Mouse (Mus musculus) olfactory bulb, adult 2 months (tissue): Measurements from ENCODE around the gene Snrnp70. TPM values are rescaled to one million over a fixed set of nuclear protein-coding genes. Genes with fewer than 3 reads are reported as not detected.

Source experiments
- H3K27ac ChIP-seq: fragments of 200-500 bp; 2 replicates; pipeline ENCODE4 v1.5.1; 2012; ENCODE audit warnings: low read depth, low read length; ENCODE audit not compliant: insufficient read depth
- H3K4me1 ChIP-seq: fragments of 200-500 bp; 2 replicates; pipeline ENCODE4 v1.6.1; 2012; ENCODE audit warnings: low read length; ENCODE audit not compliant: control insufficient read depth, insufficient read depth
- H3K4me3 ChIP-seq: fragments of 200-500 bp; 2 replicates; pipeline ENCODE4 v1.5.1; 2012; ENCODE audit warnings: mild to moderate bottlenecking, low read depth, low read length, moderate library complexity; ENCODE audit not compliant: insufficient read depth
- CTCF ChIP-seq: fragments of 200-500 bp; IDR thresholded peaks from 2 replicates; pipeline ENCODE4 v1.5.1; 2012; ENCODE audit warnings: low read depth, mild to moderate bottlenecking, low read length, moderate library complexity; ENCODE audit not compliant: insufficient read depth
- POLR2A ChIP-seq: fragments of 200-500 bp; IDR thresholded peaks from 2 replicates; pipeline ENCODE4 v1.6.1; 2012; ENCODE audit warnings: mild to moderate bottlenecking, low read depth, low read length, moderate library complexity; ENCODE audit not compliant: insufficient read depth
- WGBS: fragments of 180-500 bp; shearing (Covaris S2); methylation state at CpG from one replicate; pipeline ENCODE4 v1.1.7; 2018; 5-methylcytosine and 5-hydroxymethylcytosine counted together
- polyA plus RNA-seq: library from polyadenylated mRNA; stranded (reverse); fragments of >200 nt; gene quantifications from 2 replicates; pipeline ENCODE4 v1.2.4, GENCODE M21; 2012; ENCODE audit warnings: low replicate concordance; ENCODE audit not compliant: missing spikeins, insufficient read depth, insufficient read length

Snrnp70 gene
- polyA plus RNA-seq, 1 experiment: 1,039 TPM

GRCm38 (mm10) chr7:45334605-45335004 lies 60.9 kb downstream of the Snrnp70 start:
- TF ChIP-seq POLR2A (no peak), CTCF (no peak)
- Histone ChIP-seq H3K27ac (no peak overlapping the region), H3K4me1 (peaks cover 20% of the 10 kb centered on the region), H3K4me3 (no peak overlapping the region)
- 62% methylated on average over 3 of the region's 3 CpGs for WGBS

GRCm38 (mm10) chr7:45333431-45333982 lies 62.0 kb downstream of the Snrnp70 start, which contains the start of gene Trpm4:
Trpm4 (minus strand) TSS chr7:45333780.
- peak within 1 kb of the TSS; percentile 53 for H3K4me3 ChIP-seq
- H3K27ac ChIP-seq: no peak within 1 kb of the TSS
- TF ChIP-seq POLR2A: no peak
- TF ChIP-seq CTCF: no peak
- under 1% methylated on average over 38 of the region's 38 CpGs for WGBS
- H3K4me1 ChIP-seq: peaks cover 20% of the 10 kb centered on the region

GRCm38 (mm10) chr7:45332685-45333425 lies 62.7 kb downstream of the Snrnp70 start:
- Histone ChIP-seq H3K27ac (no peak overlapping the region), H3K4me1 (peaks cover 16% of the 10 kb centered on the region), H3K4me3 (peak overlapping the region; percentile 53)
- TF ChIP-seq POLR2A (no peak), CTCF (no peak)
- WGBS: 4% methylated on average over 22 of the region's 22 CpGs

GRCm38 (mm10) chr7:45331502-45331901 lies 64.0 kb downstream of the Snrnp70 start:
- TF ChIP-seq POLR2A: no peak

DNA sequence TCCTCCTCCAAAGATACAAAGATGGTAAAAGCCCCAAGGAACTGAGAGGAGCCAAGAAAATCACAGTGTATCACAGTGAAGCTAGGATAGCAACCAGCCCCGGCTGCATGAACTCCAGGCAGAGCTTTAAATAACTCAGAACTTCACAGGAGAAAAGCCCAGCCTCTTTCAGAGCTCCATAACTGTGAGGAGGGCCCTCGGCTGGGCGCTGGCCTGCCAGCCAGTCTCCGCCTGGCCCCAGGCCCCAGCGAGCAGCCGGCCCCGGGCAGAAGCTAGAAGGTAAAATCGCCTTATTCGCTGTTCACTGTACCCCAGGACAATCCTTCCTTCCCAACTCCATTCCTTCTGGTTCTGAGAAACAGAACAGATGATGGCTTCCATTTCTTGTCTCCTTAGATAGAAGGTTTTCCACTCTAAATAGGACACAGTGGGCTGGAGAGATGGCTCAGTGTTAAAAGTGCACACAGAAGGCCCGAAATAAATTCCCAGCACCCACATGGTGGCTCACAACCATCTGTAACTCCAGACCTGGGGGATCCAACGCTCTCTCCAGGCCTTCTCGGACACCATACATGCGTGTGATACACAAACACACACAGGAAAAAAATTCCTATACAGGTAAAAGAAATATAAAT lies 66.6 kb downstream of the Snrnp70 start:
- WGBS: 81% methylated on average over 13 of the region's 13 CpGs
- peaks cover 14% of the 10 kb centered on the region for H3K4me1 ChIP-seq
- no peak overlapping the region for H3K4me3 ChIP-seq

More at GRCm38 (mm10) chr7:45331502-45331901, 64.0 kb downstream of the Snrnp70 start:
- H3K4me3 ChIP-seq: no peak overlapping the region
- 84% methylated on average over 6 of the region's 6 CpGs for WGBS
- H3K27ac ChIP-seq: no peak overlapping the region
- H3K4me1 ChIP-seq: peaks cover 14% of the 10 kb centered on the region

More for the DNA sequence above, 66.6 kb downstream of the Snrnp70 start:
- no peak overlapping the region for H3K27ac ChIP-seq
- TF ChIP-seq CTCF (no peak), POLR2A (no peak)

Other genes with a start within 250 kb of the Snrnp70 start
- not detected in 2 replicates for gene Pih1d1, start 241.4 kb downstream of the Snrnp70 start, polyA plus RNA-seq
- gene Aldh16a1, start 241.2 kb downstream of the Snrnp70 start, polyA plus RNA-seq: not detected in 2 replicates
- not detected in 2 replicates for gene Slc17a7, start 231.8 kb downstream of the Snrnp70 start, polyA plus RNA-seq
- gene Gfy, start 216.2 kb downstream of the Snrnp70 start, polyA plus RNA-seq: not detected in 2 replicates
- gene Pth2, start 214.7 kb downstream of the Snrnp70 start, polyA plus RNA-seq: not detected in 2 replicates
- not detected in 2 replicates for gene Ccdc155, start 190.8 kb downstream of the Snrnp70 start, polyA plus RNA-seq
- not detected in 2 replicates for gene Dkkl1, start 183.6 kb downstream of the Snrnp70 start, polyA plus RNA-seq
- gene Tead2, start 180.0 kb downstream of the Snrnp70 start, polyA plus RNA-seq: not detected in 2 replicates
- gene Cd37, start 156.6 kb downstream of the Snrnp70 start, polyA plus RNA-seq: not detected in 2 replicates
- not detected in 2 replicates for gene Slc6a16, start 154.7 kb downstream of the Snrnp70 start, polyA plus RNA-seq
- gene Slc6a21, start 118.2 kb downstream of the Snrnp70 start, polyA plus RNA-seq: not detected in 2 replicates
- gene Trpm4, start 62.0 kb downstream of the Snrnp70 start, polyA plus RNA-seq: not detected in 2 replicates
- gene Hrc, start 60.5 kb downstream of the Snrnp70 start, polyA plus RNA-seq: not detected in 2 replicates
- not detected in 2 replicates for gene Ppfia3, start 28.7 kb downstream of the Snrnp70 start, polyA plus RNA-seq
- not detected in 2 replicates for gene Lin7b, start 25.2 kb downstream of the Snrnp70 start, polyA plus RNA-seq
- gene Kcna7, start 9.9 kb upstream of the Snrnp70 start, polyA plus RNA-seq: not detected in 2 replicates
- not detected in 2 replicates for gene Ntf5, start 18.0 kb upstream of the Snrnp70 start, polyA plus RNA-seq
- gene Lhb, start 25.1 kb upstream of the Snrnp70 start, polyA plus RNA-seq: not detected in 2 replicates
- gene Gys1, start 39.1 kb upstream of the Snrnp70 start, polyA plus RNA-seq: not detected in 2 replicates
- not detected in 2 replicates for gene Ruvbl2, start 42.4 kb upstream of the Snrnp70 start, polyA plus RNA-seq
- gene Ftl1, start 64.1 kb upstream of the Snrnp70 start, polyA plus RNA-seq: 553 and 835 TPM in 2 replicates
- gene Bax, start 71.2 kb upstream of the Snrnp70 start, polyA plus RNA-seq: not detected in 2 replicates
- not detected in 2 replicates for gene Tulp2, start 86.1 kb upstream of the Snrnp70 start, polyA plus RNA-seq
- not detected in 2 replicates for gene Gm45808, start 91.1 kb upstream of the Snrnp70 start, polyA plus RNA-seq
- not detected in 2 replicates for gene Dhdh, start 93.1 kb upstream of the Snrnp70 start, polyA plus RNA-seq
- gene Nucb1, start 114.7 kb upstream of the Snrnp70 start, polyA plus RNA-seq: not detected in 2 replicates
- gene Ppp1r15a, start 130.5 kb upstream of the Snrnp70 start, polyA plus RNA-seq: not detected in 2 replicates
- gene Plekha4, start 130.6 kb upstream of the Snrnp70 start, polyA plus RNA-seq: not detected in 2 replicates
- not detected in 2 replicates for gene Hsd17b14, start 159.2 kb upstream of the Snrnp70 start, polyA plus RNA-seq
- gene Bcat2, start 174.4 kb upstream of the Snrnp70 start, polyA plus RNA-seq: not detected in 2 replicates
- not detected in 2 replicates for gene Fgf21, start 219.7 kb upstream of the Snrnp70 start, polyA plus RNA-seq
- gene Fut1, start 221.5 kb upstream of the Snrnp70 start, polyA plus RNA-seq: not detected in 2 replicates
- gene Izumo1, start 226.1 kb upstream of the Snrnp70 start, polyA plus RNA-seq: not detected in 2 replicates
- gene Rasip1, start 231.7 kb upstream of the Snrnp70 start, polyA plus RNA-seq: not detected in 2 replicates
- not detected in 2 replicates for gene Mamstr, start 244.2 kb upstream of the Snrnp70 start, polyA plus RNA-seq